Mouse (Mus musculus): Measurements from ENCODE around the gene Aplp2.
"Not testable (repeated sequence)": the region's sequence is repeated elsewhere in the genome, so short reads cannot be mapped to it uniquely, and the experiment has no call there.

Aplp2 gene

DNA sequence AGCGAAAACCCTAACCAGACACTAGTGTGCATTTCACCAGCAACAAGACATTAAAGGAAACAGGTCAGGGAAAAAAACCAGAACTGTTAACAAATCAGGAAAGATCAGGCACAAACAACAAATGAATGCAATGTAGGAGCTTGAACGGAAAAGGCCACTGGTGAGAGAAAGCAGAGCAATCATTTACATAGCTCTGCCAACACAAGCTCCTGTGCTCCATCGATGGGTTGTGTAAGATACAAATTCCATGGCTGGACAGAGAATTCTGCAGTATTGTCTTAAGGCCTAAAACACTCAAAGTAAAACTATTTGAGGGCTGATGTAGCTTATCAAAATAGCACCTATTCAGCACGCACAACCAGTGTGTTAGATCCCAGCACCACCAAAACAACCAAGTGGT is 28.6 kb downstream of the Aplp2 start:
- no peak for DNase-seq (ENCODE audit: extremely low read depth, low read depth, low spot score)

GRCm38 (mm10) chr9:31181291-31182085 is 30.1 kb downstream of the Aplp2 start:
- no peak for DNase-seq (ENCODE audit: extremely low read depth, low read depth, low spot score)

DNA sequence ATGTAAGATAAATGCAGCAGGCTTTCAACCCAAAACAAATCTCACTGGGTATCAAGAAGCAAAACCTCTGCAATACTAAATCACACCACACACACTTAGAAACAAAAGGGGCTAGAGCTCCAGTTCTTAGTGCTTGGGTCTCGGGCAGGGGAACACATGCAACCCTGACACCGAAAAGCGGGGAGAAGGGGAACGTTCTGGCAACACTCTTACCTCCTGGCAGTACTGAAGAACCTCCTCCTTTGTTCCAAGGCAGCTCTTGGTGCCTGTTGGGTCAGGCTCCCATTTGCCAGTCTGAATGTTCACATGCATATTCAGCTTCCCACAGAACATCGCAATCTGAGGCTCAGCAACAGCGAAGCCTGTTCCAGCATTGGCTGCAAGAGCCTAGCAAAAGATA is 33.9 kb downstream of the Aplp2 start:
- DNase-seq (ENCODE audit: extremely low read depth, low read depth, low spot score): no peak

- no peak for DNase-seq (ENCODE audit: extremely low read depth, low read depth, low spot score)
Observed at GRCm38 (mm10) chr9:31176379-31177130, 35.1 kb downstream of the Aplp2 start.

DNA sequence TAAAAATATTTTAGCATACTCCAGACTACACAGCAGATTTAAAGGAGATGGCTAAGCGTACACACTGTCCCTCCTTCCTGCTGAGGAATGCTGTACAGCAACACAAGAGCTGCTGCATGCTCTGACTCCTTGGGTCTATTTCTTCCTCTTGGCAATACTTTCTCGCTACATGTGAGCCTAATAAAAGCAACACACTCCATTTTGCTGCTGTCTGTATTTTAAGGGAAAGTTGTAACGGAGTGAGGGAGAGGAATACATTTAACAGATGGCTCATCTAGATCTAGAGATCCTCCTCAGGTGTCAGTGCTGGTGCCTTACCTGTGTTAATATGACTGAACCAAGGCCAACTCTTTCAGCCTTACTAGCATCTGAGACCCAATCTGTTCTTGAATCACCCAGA is 35.6 kb downstream of the Aplp2 start:
- DNase-seq (ENCODE audit: extremely low read depth, low read depth, low spot score): no peak

DNA sequence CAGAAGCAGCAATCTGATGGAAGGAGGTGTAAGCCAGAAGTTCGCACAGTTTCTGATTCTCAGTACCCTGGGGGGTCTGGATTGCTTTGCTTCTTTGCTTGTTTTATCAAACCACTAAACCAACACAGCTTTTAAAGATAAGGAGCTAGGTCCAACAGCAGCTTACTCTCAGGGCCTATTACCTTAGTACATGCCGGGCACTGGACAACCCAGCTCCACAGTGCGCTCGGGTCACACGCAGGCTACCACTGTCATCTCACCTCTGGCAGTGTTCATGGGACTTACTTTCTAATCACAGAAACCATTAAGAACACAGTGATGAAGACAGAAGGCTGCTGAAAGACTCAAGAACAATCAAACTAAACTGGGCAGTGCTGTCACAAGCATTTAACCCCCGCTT is 36.3 kb downstream of the Aplp2 start:
- no peak for DNase-seq (ENCODE audit: extremely low read depth, low read depth, low spot score)

- DNase-seq (ENCODE audit: extremely low read depth, low read depth, low spot score): no peak
Observed at GRCm38 (mm10) chr9:31168356-31169093, 43.1 kb downstream of the Aplp2 start.

DNA sequence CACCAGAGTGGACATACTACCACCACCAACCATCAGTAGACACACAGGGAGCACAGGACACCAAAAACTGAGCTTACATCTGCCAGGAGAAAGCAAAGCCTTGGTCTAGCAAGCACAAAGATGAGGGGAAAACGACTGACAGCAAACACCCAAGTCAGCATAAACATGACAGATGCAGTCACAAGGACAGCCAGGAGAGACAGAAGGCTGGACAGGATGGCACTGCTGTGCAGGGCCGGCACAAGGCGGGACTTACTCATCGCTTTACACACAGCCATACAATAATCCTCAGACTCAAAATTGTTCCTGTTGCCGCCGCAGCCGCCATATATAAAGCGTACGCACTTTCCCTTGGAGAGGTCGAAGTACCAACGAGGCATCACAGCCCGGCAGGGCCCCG is 44.3 kb downstream of the Aplp2 start:
- no peak for DNase-seq (ENCODE audit: extremely low read depth, low read depth, low spot score)

- not testable (repeated sequence) for DNase-seq (ENCODE audit: extremely low read depth, low read depth, low spot score)
Observed at GRCm38 (mm10) chr9:31165505-31165904, 46.1 kb downstream of the Aplp2 start.

GRCm38 (mm10) chr9:31163327-31163726 is 48.3 kb downstream of the Aplp2 start:
- DNase-seq (ENCODE audit: extremely low read depth, low read depth, low spot score): no peak

DNA sequence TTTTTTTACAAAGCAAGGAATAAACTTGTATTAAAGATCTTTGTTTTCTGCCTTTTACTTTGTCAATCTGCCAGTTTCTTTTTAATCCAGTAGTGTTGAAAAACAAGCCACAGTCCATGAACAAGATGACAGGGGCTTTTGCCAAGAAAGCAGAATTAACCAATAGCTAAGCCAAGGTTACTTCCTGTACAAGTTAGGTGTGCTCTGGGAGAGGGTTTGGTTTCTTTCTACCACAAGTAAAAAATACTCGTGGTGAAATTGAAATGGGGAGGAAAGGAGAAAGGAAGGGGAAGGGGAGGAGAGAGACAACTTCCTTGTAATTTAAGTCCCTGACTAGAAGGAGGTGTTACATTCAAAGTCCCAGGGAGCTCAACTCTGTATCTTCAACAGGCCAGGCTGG is 48.7 kb downstream of the Aplp2 start:
- no peak for DNase-seq (ENCODE audit: extremely low read depth, low read depth, low spot score)

- no peak for DNase-seq (ENCODE audit: extremely low read depth, low read depth, low spot score)
Observed at GRCm38 (mm10) chr9:31159910-31160309, 51.7 kb downstream of the Aplp2 start.

GRCm38 (mm10) chr9:31156594-31156993 is 55.0 kb downstream of the Aplp2 start:
- no peak for DNase-seq (ENCODE audit: extremely low read depth, low read depth, low spot score)

DNA sequence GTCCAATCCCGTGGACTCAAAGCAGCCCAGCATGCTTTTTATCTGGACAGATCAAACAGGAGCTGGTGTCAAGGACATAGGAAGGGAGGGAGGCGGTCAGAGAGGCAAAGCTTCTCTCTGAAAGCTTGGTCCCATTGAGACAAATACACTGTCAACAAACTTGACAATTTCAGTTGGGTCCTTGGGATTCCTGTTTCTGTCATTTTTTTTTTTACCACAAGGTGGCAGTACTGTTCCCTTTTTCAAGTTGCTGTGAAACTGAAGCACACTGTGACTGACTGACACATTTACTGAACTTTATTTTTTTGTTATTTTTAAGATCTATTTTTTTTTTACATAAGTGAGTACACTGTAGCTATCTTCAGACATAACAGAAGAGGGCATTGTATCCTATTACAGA is 60.6 kb downstream of the Aplp2 start:
- DNase-seq (ENCODE audit: extremely low read depth, low read depth, low spot score): no peak

- no peak for DNase-seq (ENCODE audit: extremely low read depth, low read depth, low spot score)
Observed at GRCm38 (mm10) chr9:31148135-31148534, 63.5 kb downstream of the Aplp2 start.

DNA sequence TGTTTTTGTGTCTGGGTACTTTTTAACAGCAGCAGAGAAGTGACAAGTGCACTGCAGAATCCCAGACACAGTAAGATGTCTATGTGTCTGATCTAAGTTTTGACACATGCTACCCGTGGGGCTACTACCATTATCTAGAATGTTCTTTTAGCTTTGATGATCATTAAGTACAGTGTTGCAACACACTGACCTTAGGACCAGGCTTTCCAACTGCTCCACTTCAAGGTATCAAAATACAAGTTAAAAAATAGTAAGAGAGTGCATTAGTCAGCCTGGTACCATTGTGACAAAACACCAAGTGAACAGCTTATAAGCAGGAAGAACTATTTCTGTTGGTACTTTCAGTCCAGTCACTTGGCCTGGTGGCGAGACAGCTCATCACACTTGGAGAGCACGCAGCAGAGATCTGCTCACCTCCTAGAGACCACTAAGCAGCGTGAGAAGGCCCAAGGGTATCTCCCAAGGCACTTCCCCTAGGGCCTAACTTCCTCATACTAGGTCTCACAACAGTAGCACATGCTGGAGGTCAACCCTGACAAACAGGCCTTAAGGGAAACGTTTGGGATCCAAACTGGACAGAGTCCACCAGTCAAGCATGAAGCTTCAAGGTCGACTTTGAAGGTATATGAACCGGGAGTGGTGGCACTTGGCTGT is 66.2 kb downstream of the Aplp2 start:
- no peak for DNase-seq (ENCODE audit: extremely low read depth, low read depth, low spot score)

- DNase-seq (ENCODE audit: extremely low read depth, low read depth, low spot score): no peak
Observed at GRCm38 (mm10) chr9:31142924-31143323, 68.7 kb downstream of the Aplp2 start.

DNA sequence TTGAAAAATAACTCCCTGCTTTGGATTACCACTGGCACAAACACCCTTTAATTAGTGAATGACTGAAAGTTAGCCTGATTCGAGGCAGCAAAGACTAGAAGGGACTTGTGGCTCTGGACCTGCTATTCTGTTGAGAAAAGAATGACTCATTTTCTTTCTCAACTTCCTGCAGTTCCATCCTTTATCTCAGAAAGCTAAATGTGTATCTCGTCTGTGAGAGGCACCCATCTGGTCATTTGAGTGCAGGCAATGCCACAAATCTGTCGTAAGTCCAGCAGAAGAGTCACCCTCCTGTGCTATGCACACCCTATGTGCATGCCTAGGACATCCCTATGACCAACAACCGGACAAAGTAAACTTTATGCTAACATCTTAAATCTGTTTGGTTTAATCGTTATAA is 78.5 kb downstream of the Aplp2 start:
- DNase-seq (ENCODE audit: extremely low read depth, low read depth, low spot score): no peak

- DNase-seq (ENCODE audit: extremely low read depth, low read depth, low spot score): no peak
Observed at GRCm38 (mm10) chr9:31131205-31131968, 80.2 kb downstream of the Aplp2 start, which contains the start of gene St14. TSS of gene St14 (minus strand) at chr9:31131853.
